In the genomic region with DNA sequence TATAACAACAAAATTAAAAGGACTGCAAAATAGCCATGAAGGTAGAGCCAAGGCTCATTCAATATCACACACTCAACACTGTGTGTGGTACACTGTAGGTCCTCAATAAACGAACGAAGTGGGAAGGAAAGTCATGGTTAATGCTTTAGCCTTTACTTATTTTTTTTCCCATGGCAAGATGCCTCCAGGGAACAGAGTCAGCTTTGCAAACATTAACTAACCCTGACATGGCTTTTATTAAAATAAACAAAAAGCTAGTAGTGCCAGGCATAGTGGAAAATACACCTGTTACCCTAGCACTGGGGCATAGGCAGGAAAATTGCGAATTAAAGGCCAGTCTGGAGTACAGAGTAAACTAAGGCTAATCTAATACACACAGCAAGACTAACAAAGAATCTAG, we compare ENCODE assay signal across 17 mouse cellular contexts. TPM values are rescaled to one million over a fixed set of nuclear protein-coding genes. Genes with fewer than 3 reads are reported as not detected.
"Had no signal": no experiment of that assay in that cellular context is flagged by ENCODE, and none has a peak within 500 bp of the region (broad histone marks: within the 10 kb centered on the region; RNA-seq: fewer than 3 reads in every experiment).

No protein-coding gene starts in this region.

- DNase-seq: layer of hippocampus, adult 9-11 months; layer of hippocampus, postnatal 36 days; liver; lung, adult 2 months; lung, postnatal 36 days; retina, postnatal 1 day; thymus, adult 2 months; thymus, postnatal 25 days had no signal

- H3K27me3 ChIP-seq: hindbrain, embryonic 13.5 days; limb, embryonic 12.5 days; liver, embryonic 15.5 days; neural tube, embryonic 13.5 days had no signal

- H3K27ac ChIP-seq: hindbrain, embryonic 13.5 days; hindbrain, postnatal 0 days; limb, embryonic 12.5 days; liver, embryonic 15.5 days; midbrain, embryonic 10.5 days; neural tube, embryonic 13.5 days had no signal

- H3K36me3 ChIP-seq: limb, embryonic 12.5 days; liver, embryonic 15.5 days; midbrain, embryonic 10.5 days; neural tube, embryonic 13.5 days had no signal

- H3K9ac ChIP-seq: hindbrain, embryonic 13.5 days; limb, embryonic 12.5 days; liver, embryonic 15.5 days; neural tube, embryonic 13.5 days had no signal

- H3K4me3 ChIP-seq: hindbrain, embryonic 13.5 days; limb, embryonic 12.5 days; liver, embryonic 15.5 days; midbrain, embryonic 10.5 days; neural tube, embryonic 13.5 days had no signal

- H3K4me2 ChIP-seq: hindbrain, embryonic 13.5 days; limb, embryonic 12.5 days; liver, embryonic 15.5 days; neural tube, embryonic 13.5 days had no signal

- H3K4me1 ChIP-seq: hindbrain, embryonic 13.5 days; limb, embryonic 12.5 days; liver, embryonic 15.5 days; midbrain, embryonic 10.5 days; neural tube, embryonic 13.5 days had no signal

- ATAC-seq: hindbrain, postnatal 0 days; lung, postnatal 0 days; midbrain, embryonic 16.5 days had no signal

- H3K9me3 ChIP-seq: hindbrain, embryonic 13.5 days; limb, embryonic 12.5 days; liver, embryonic 15.5 days; midbrain, embryonic 10.5 days; neural tube, embryonic 13.5 days had no signal

RNA-seq across cellular contexts. Expression of gene Fam13a, which starts 35.2 kb away (rescaled TPM):
- total RNA-seq: megakaryocyte, adult 5-6 weeks had no signal
